Mouse (Mus musculus) heart, embryonic 16.5 days (tissue): ENCODE measurements at regions not wholly inside any gene's neighbourhood (a gene's known extent, or its start where the extent isn't known, plus 50 kb on each side); places are given as distances from the start of the nearest gene placed in this dataset.

Experiments used
- ATAC-seq: fragments of 200-750 bp; cut with Nextera tagmentation; replicated peaks from 2 replicates; pipeline ENCODE4 v1.8.0; 2017; ENCODE audit warnings: moderate number of reproducible peaks; ENCODE audit not compliant: insufficient read depth, low FRiP score; ENCODE audit errors: extremely low read depth
- H3K27ac ChIP-seq: fragments of 300-500 bp; sonication (generic); 2 replicates; pipeline ENCODE4 v1.5.1; 2014; ENCODE audit warnings: mild to moderate bottlenecking, low read length, control low read depth, moderate library complexity
- H3K27me3 ChIP-seq: fragments of 300-500 bp; sonication (generic); 2 replicates; pipeline ENCODE4 v1.6.1; 2014; ENCODE audit warnings: low read length, mixed read lengths; ENCODE audit not compliant: control insufficient read depth, insufficient read depth
- H3K36me3 ChIP-seq: fragments of 300-500 bp; sonication (generic); 2 replicates; pipeline ENCODE4 v1.6.1; 2014; ENCODE audit not compliant: control insufficient read depth, insufficient read depth
- H3K4me1 ChIP-seq: fragments of 300-500 bp; sonication (generic); 2 replicates; pipeline ENCODE4 v1.6.1; 2014; ENCODE audit warnings: low read length, mixed read lengths; ENCODE audit not compliant: control insufficient read depth, insufficient read depth
- H3K4me2 ChIP-seq: fragments of 300-500 bp; sonication (generic); 2 replicates; pipeline ENCODE4 v1.6.1; 2014; ENCODE audit warnings: low read depth, mild to moderate bottlenecking, control low read depth, low read length
- H3K4me3 ChIP-seq: fragments of 300-500 bp; sonication (generic); 2 replicates; pipeline ENCODE4 v1.5.1; 2014; ENCODE audit warnings: mild to moderate bottlenecking, control low read depth, low read length
- H3K9ac ChIP-seq: fragments of 300-500 bp; sonication (generic); 2 replicates; pipeline ENCODE4 v1.6.1; 2014; ENCODE audit warnings: low read length, control low read depth
- H3K9me3 ChIP-seq: fragments of 300-500 bp; sonication (generic); replicated peaks from 2 replicates; pipeline ENCODE4 v1.6.1; 2016; ENCODE audit warnings: low read length; ENCODE audit not compliant: control insufficient read depth
- WGBS: fragments of 180-500 bp; shearing (Covaris S2); extraction: QIAGEN DNeasy Blood & Tissue Kit; methylation state at CpG from one replicate; pipeline ENCODE4 v1.1.7; 2014; 5-methylcytosine and 5-hydroxymethylcytosine counted together

GRCm38 (mm10) chr2:137379816-137380215 lies 263.4 kb upstream of the Jag1 start:
- no peak for ATAC-seq
- H3K9ac ChIP-seq: no peak overlapping the region
- H3K4me3 ChIP-seq: no peak overlapping the region
- H3K4me2 ChIP-seq: no peak overlapping the region
- H3K9me3 ChIP-seq: no peaks in the 10 kb centered on the region
- H3K27me3 ChIP-seq: no peaks in the 10 kb centered on the region
- H3K4me1 ChIP-seq: no peaks in the 10 kb centered on the region
- H3K27ac ChIP-seq: no peak overlapping the region
- no peaks in the 10 kb centered on the region for H3K36me3 ChIP-seq
- 87% methylated on average over 2 of the region's 2 CpGs for WGBS

GRCm38 (mm10) chr2:137375346-137375745 lies 258.9 kb upstream of the Jag1 start:
- Histone ChIP-seq H3K4me1 (no peaks in the 10 kb centered on the region), H3K36me3 (no peaks in the 10 kb centered on the region), H3K4me3 (no peak overlapping the region), H3K27me3 (no peaks in the 10 kb centered on the region), H3K9ac (no peak overlapping the region), H3K27ac (no peak overlapping the region), H3K4me2 (no peak overlapping the region), H3K9me3 (no peaks in the 10 kb centered on the region)
- 74% methylated on average over 5 of the region's 5 CpGs for WGBS
- ATAC-seq: no peak

DNA sequence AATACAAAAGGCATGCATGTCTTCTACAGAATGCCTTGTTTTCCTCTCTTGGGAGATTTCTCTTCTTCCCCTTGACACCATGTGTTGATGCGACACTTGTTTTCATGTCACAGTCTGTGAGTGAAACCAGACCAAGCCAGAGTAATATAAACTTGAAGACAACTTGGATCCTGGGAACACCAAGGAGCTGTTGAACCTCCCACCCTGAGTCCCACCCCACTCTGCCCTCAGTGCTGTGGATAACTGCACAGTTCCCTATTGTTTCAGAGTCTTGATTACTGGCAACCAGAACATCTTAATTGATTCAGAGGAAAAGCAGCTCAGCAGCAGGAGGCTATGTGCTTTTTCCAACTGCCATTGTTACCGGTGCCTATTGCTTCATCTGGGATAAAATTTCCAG lies 254.6 kb upstream of the Jag1 start:
- Histone ChIP-seq H3K9ac (no peak overlapping the region), H3K27ac (no peak overlapping the region), H3K36me3 (no peaks in the 10 kb centered on the region), H3K27me3 (no peaks in the 10 kb centered on the region), H3K4me2 (no peak overlapping the region), H3K9me3 (no peaks in the 10 kb centered on the region), H3K4me3 (no peak overlapping the region), H3K4me1 (no peaks in the 10 kb centered on the region)
- no peak for ATAC-seq
- 74% methylated on average over 2 of the region's 2 CpGs for WGBS

DNA sequence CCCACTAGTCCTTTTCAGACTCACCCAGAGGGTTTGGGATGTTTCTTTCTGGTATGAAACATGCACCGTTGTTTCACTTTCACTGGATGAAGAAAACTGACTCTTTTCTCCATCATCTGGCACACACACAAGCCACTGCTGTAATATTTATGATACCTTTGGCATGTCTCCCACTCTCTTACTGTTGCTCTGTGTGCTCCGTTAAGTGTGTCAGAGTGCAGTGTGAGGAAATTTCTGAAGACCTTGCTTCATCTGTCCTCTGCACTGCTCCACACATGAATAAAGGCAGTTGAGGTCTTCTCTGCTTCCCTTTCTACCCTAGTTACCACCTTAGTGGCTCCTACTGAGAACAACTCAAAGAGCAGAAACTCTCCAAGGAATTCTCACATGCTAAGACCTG lies 246.6 kb upstream of the Jag1 start:
- no peak overlapping the region for H3K4me2 ChIP-seq
- H3K4me1 ChIP-seq: no peaks in the 10 kb centered on the region
- no peaks in the 10 kb centered on the region for H3K27me3 ChIP-seq
- H3K27ac ChIP-seq: no peak overlapping the region
- no peak overlapping the region for H3K9ac ChIP-seq
- 65% methylated on average over 2 of the region's 2 CpGs for WGBS
- H3K36me3 ChIP-seq: no peaks in the 10 kb centered on the region
- no peak overlapping the region for H3K4me3 ChIP-seq
- ATAC-seq: no peak
- H3K9me3 ChIP-seq: no peaks in the 10 kb centered on the region

DNA sequence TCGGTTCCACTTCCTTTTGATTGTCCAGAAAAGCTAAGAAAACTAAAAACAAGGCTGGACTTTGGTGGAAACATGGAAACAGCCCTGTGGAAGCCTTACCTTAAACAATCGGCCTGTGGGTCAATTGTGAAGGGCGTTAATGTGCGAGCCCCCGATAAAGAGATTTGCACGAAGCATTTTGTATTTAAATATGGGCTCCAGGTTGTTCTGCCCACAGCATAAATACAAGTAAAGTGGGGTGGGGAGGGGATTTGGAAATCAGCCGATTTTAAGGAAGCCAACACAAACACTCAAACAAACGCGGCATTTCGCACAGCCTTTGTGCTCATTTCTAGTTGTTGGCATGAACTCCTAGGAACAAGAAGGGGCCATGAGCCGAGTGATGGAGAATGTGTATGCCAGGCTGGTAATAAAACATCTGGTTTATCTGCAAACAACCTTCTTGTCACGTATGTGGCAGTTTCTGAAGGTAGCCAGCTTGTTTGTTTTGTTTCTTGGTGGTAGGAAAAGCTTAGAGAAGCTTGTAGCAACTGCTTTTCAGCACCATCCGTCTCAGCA lies 240.8 kb upstream of the Jag1 start:
- no peak overlapping the region for H3K9ac ChIP-seq

DNA sequence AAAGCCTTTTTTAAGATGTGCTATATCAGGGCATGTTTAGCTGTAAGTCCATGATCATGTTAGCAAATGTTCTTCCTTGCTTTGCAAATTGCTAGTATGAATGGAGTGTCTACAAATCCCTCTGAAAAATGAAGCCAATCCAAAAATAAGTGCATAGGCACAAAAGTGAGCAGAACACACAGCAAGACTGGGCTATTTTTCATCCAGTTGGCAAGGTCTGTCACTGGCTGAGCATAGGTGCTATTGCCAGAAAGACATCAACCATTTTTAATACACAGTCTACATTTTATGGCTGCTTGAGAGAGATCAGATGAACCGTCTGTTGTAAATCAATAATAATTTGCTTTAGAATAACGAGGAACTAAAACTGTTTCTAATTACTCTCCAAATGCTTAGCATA lies 227.3 kb upstream of the Jag1 start:
- Histone ChIP-seq H3K27me3 (no peaks in the 10 kb centered on the region), H3K27ac (no peak overlapping the region), H3K4me3 (no peak overlapping the region), H3K4me1 (no peaks in the 10 kb centered on the region), H3K9me3 (no peaks in the 10 kb centered on the region), H3K36me3 (no peaks in the 10 kb centered on the region), H3K9ac (no peak overlapping the region), H3K4me2 (no peak overlapping the region)
- no peak for ATAC-seq
- WGBS: 74% methylated on average over 2 of the region's 2 CpGs

More for the DNA sequence above, 240.8 kb upstream of the Jag1 start:
- no peaks in the 10 kb centered on the region for H3K4me1 ChIP-seq
- H3K27ac ChIP-seq: peak overlapping the region; percentile 26; the same call in 1 of the 2 replicates
- WGBS: 55% methylated on average over 13 of the region's 13 CpGs
- H3K9me3 ChIP-seq: no peaks in the 10 kb centered on the region
- H3K4me3 ChIP-seq: peak overlapping the region; percentile 25; the same call in 1 of the 2 replicates
- H3K36me3 ChIP-seq: no peaks in the 10 kb centered on the region
- 0 out of 2 replicates have a peak, but pooled peaks have one; percentile 14 for ATAC-seq
- peak overlapping the region; percentile 29 for H3K4me2 ChIP-seq
- no peaks in the 10 kb centered on the region for H3K27me3 ChIP-seq

GRCm38 (mm10) chr2:137329995-137330394 lies 213.6 kb upstream of the Jag1 start:
- H3K36me3 ChIP-seq: no peaks in the 10 kb centered on the region
- no peak overlapping the region for H3K4me2 ChIP-seq
- no peak for ATAC-seq
- H3K4me1 ChIP-seq: no peaks in the 10 kb centered on the region
- H3K4me3 ChIP-seq: no peak overlapping the region
- no peaks in the 10 kb centered on the region for H3K9me3 ChIP-seq
- H3K27me3 ChIP-seq: no peaks in the 10 kb centered on the region
- no peak overlapping the region for H3K9ac ChIP-seq
- H3K27ac ChIP-seq: no peak overlapping the region
- WGBS: 89% methylated on average over 8 of the region's 8 CpGs

GRCm38 (mm10) chr2:137323445-137323844 lies 207.0 kb upstream of the Jag1 start:
- Histone ChIP-seq H3K4me2 (no peak overlapping the region), H3K27me3 (no peaks in the 10 kb centered on the region), H3K4me1 (no peaks in the 10 kb centered on the region), H3K9ac (no peak overlapping the region), H3K9me3 (no peaks in the 10 kb centered on the region), H3K27ac (no peak overlapping the region), H3K4me3 (no peak overlapping the region), H3K36me3 (no peaks in the 10 kb centered on the region)
- ATAC-seq: no peak
- WGBS: 48% methylated on average over 5 of the region's 5 CpGs

DNA sequence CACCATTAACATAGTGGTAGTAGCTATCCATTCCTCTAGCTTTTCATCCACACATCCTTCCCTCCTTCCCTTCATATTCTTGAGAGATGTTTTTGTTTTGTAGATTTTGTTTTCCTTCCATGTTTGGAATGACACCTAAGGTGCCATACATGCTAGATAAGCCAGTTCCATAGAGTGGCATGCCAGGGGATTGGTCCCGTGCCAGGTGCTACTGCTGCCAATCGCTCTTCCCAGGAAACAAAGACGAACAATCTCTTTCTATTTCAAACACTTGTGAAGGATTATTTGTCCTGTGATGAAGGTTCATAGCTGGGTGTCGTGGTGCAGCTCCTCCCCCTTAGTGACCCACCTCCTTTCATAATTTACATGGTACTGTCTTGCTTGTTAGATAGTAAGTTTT lies 194.1 kb upstream of the Jag1 start:
- Histone ChIP-seq H3K4me3 (no peak overlapping the region), H3K27me3 (no peaks in the 10 kb centered on the region), H3K9ac (no peak overlapping the region), H3K36me3 (no peaks in the 10 kb centered on the region), H3K9me3 (0 out of 2 replicates have a peak, but pooled peaks cover under 1% of the 10 kb centered on the region), H3K4me1 (no peaks in the 10 kb centered on the region), H3K27ac (no peak overlapping the region), H3K4me2 (no peak overlapping the region)
- WGBS: 59% methylated on average over 4 of the region's 4 CpGs
- ATAC-seq: no peak
